In the genomic region with DNA sequence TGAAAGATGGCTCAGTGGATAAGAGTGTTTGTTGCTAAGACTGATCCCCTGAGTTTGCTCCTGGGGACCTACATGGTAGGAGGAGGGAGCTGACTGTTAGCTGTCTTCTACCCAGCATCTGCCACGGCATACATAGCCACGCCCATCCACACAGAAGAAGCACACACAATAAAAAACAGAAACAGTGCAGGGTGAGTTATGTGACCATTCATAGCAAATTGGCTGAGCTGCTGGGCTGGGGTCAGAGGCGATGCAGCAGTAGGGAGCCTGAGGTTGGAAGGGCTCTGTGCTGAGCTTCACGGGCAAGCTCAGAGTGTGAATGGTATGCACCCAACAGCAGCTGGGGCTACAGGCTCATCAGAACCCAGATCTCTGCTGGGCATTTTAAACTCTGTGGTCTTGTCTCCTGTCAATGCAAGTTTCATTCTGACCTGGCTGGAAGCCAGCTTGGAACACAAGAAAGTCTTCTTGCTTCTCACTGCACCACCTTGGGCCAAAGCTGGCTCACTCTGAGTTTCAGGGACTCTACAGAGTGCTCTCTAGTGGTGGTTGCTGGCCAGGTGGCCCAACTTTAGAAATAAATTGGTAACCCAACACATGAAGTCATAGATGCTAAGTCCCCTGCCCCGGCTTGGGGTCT, we compare ENCODE assay signal across 14 mouse cellular contexts. TPM values are rescaled to one million over a fixed set of nuclear protein-coding genes. Genes with fewer than 3 reads are reported as not detected.
A peak's percentile ranks its signal among the peaks of the same experiment; 100 is the strongest.
DNase-seq lines count a peak whose midpoint lies in the region; ATAC-seq lines count a peak whose summit lies in the region.
"Had no signal": no experiment of that assay in that cellular context is flagged by ENCODE, and none has a peak within 500 bp of the region (broad histone marks: within the 10 kb centered on the region; RNA-seq: fewer than 3 reads in every experiment).

No protein-coding gene starts in this region.

- no peak overlapping the region for H3K27ac ChIP-seq in midbrain, embryonic 11.5 days (ENCODE audit: low read depth, low read length)
- no peak overlapping the region for H3K27ac ChIP-seq in midbrain, embryonic 15.5 days
- H3K27ac ChIP-seq: forebrain, embryonic 13.5 days; intestine, embryonic 15.5 days; liver, embryonic 13.5 days; stomach, embryonic 15.5 days had no signal

- WGBS in midbrain, embryonic 11.5 days: 51% methylated on average over 5 of the region's 5 CpGs
- 46% methylated on average over 5 of the region's 5 CpGs for WGBS in midbrain, embryonic 15.5 days

- ATAC-seq in midbrain, embryonic 11.5 days (ENCODE audit: low FRiP score): no peak
- no peak for ATAC-seq in midbrain, embryonic 15.5 days (replicated peaks)
- ATAC-seq: forebrain, embryonic 13.5 days; intestine, embryonic 15.5 days had no signal

- H3K9me3 ChIP-seq in midbrain, embryonic 11.5 days (ENCODE audit: control insufficient read depth, low read length): no peaks in the 10 kb centered on the region
- H3K9me3 ChIP-seq in midbrain, embryonic 15.5 days: no peaks in the 10 kb centered on the region
- H3K9me3 ChIP-seq: forebrain, embryonic 13.5 days; intestine, embryonic 15.5 days; liver, embryonic 13.5 days; stomach, embryonic 15.5 days had no signal

- no peaks in the 10 kb centered on the region for H3K36me3 ChIP-seq in midbrain, embryonic 11.5 days (ENCODE audit: control insufficient read depth, insufficient read depth, low read length)
- no peaks in the 10 kb centered on the region for H3K36me3 ChIP-seq in midbrain, embryonic 15.5 days (replicated peaks)
- H3K36me3 ChIP-seq: stomach, embryonic 15.5 days had no signal

- DNase-seq in embryo, embryonic 10 days (ENCODE audit: low spot score): peak; percentile 66
- DNase-seq in embryo, embryonic 9.5 days (ENCODE audit: extremely low spot score): no peak
- peak; percentile 82 for DNase-seq in midbrain, embryonic 11.5 days (ENCODE audit: low spot score, missing footprints)
- peak; percentile 48 for DNase-seq in MN1 (ENCODE audit: low spot score)
- peak; percentile 59 for DNase-seq in mesoderm, embryonic 11.5 days (ENCODE audit: low read depth, low spot score)
- no peak for DNase-seq in adrenal gland, postnatal 36 days
- no peak for DNase-seq in frontal cortex, postnatal 36 days (ENCODE audit: low spot score in 2 of 2)
- DNase-seq: adrenal gland, adult 2 months; liver, embryonic 13.5 days; lung, postnatal 4 days had no signal

- H3K4me3 ChIP-seq in midbrain, embryonic 11.5 days (ENCODE audit: low read depth, low read length): no peak overlapping the region
- H3K4me3 ChIP-seq in midbrain, embryonic 15.5 days: no peak overlapping the region
- H3K4me3 ChIP-seq: forebrain, embryonic 13.5 days; intestine, embryonic 15.5 days; liver, embryonic 13.5 days; stomach, embryonic 15.5 days had no signal

- no peak overlapping the region for H3K4me2 ChIP-seq in midbrain, embryonic 11.5 days
- H3K4me2 ChIP-seq in midbrain, embryonic 15.5 days: no peak overlapping the region
- H3K4me2 ChIP-seq: forebrain, embryonic 13.5 days; intestine, embryonic 15.5 days; liver, embryonic 13.5 days; stomach, embryonic 15.5 days had no signal

- H3K27me3 ChIP-seq in midbrain, embryonic 11.5 days (ENCODE audit: control insufficient read depth, insufficient read depth, low read length): no peaks in the 10 kb centered on the region
- no peaks in the 10 kb centered on the region for H3K27me3 ChIP-seq in midbrain, embryonic 15.5 days (replicated peaks)

- H3K9ac ChIP-seq in midbrain, embryonic 11.5 days (ENCODE audit: low read length): no peak overlapping the region; the same call in 1 of the 2 replicates
- no peak overlapping the region for H3K9ac ChIP-seq in midbrain, embryonic 15.5 days
- H3K9ac ChIP-seq: forebrain, embryonic 13.5 days; intestine, embryonic 15.5 days; liver, embryonic 13.5 days; stomach, embryonic 15.5 days had no signal

- H3K4me1 ChIP-seq in midbrain, embryonic 11.5 days (ENCODE audit: control insufficient read depth, insufficient read depth, low read length): peaks cover 65% of the 10 kb centered on the region
- peaks cover 20% of the 10 kb centered on the region for H3K4me1 ChIP-seq in midbrain, embryonic 15.5 days

RNA-seq across cellular contexts. Expression of gene Cercam, which starts 19.0 kb away (rescaled TPM):
- 13.4 and 14.0 TPM in 2 replicates for polyA plus RNA-seq in midbrain, embryonic 11.5 days (2014; fragmentation: Nextera tagmentation; extraction: Ambion mirVana)
- 18.1 and 19.0 TPM in 2 replicates for polyA plus RNA-seq in midbrain, embryonic 15.5 days (2015; fragmentation: Nextera tagmentation; extraction: Ambion mirVana)
- total RNA-seq in adrenal gland, postnatal 36 days (2021): 10 to 100 TPM; 11.6 to 15.8 TPM

RNA-seq across cellular contexts. Expression of gene Urm1, which starts 30.1 kb away (rescaled TPM):
- polyA plus RNA-seq in midbrain, embryonic 11.5 days (2014; fragmentation: Nextera tagmentation; extraction: Ambion mirVana): 18.5 and 21.5 TPM in 2 replicates
- polyA plus RNA-seq in midbrain, embryonic 15.5 days (2015; fragmentation: Nextera tagmentation; extraction: Ambion mirVana): 20.9 and 28.3 TPM in 2 replicates
- total RNA-seq in adrenal gland, postnatal 36 days (2021): 10 to 100 TPM; 36.7 to 36.8 TPM

RNA-seq across cellular contexts. Expression of gene Odf2, which starts 39.1 kb away (rescaled TPM):
- polyA plus RNA-seq in midbrain, embryonic 11.5 days (2014; fragmentation: Nextera tagmentation; extraction: Ambion mirVana): 79.4 and 86.7 TPM in 2 replicates
- 67.3 and 75.9 TPM in 2 replicates for polyA plus RNA-seq in midbrain, embryonic 15.5 days (2015; fragmentation: Nextera tagmentation; extraction: Ambion mirVana)
- total RNA-seq in adrenal gland, postnatal 36 days (2021): 10 to 100 TPM; 35.4 to 36.0 TPM

RNA-seq across cellular contexts. Expression of gene Slc27a4, which starts 47.5 kb away (rescaled TPM):
- polyA plus RNA-seq in midbrain, embryonic 11.5 days (2014; fragmentation: Nextera tagmentation; extraction: Ambion mirVana): 15.2 and 15.9 TPM in 2 replicates
- 45.9 and 50.9 TPM in 2 replicates for polyA plus RNA-seq in midbrain, embryonic 15.5 days (2015; fragmentation: Nextera tagmentation; extraction: Ambion mirVana)
- total RNA-seq in adrenal gland, postnatal 36 days (2021): 10 to 100 TPM; 30.4 to 39.2 TPM

Comparison
In these comparisons a context has a peak if more than half of its experiments do, and no peak if none do; other contexts are left out.
1. DNase-seq: peak in embryo, embryonic 10 days (single experiment), midbrain, embryonic 11.5 days (single experiment), MN1 (single experiment) and mesoderm, embryonic 11.5 days (single experiment); none in embryo, embryonic 9.5 days (single experiment), adrenal gland, postnatal 36 days (0 of 2) and frontal cortex, postnatal 36 days (0 of 2).